Mouse (Mus musculus): Measurements from ENCODE around the gene 4930402H24Rik. TPM values are rescaled to one million over a fixed set of nuclear protein-coding genes. Genes with fewer than 3 reads are reported as not detected.

4930402H24Rik gene
- polyA plus RNA-seq, 1 experiment from 2014 or later = 13.3 TPM

DNA sequence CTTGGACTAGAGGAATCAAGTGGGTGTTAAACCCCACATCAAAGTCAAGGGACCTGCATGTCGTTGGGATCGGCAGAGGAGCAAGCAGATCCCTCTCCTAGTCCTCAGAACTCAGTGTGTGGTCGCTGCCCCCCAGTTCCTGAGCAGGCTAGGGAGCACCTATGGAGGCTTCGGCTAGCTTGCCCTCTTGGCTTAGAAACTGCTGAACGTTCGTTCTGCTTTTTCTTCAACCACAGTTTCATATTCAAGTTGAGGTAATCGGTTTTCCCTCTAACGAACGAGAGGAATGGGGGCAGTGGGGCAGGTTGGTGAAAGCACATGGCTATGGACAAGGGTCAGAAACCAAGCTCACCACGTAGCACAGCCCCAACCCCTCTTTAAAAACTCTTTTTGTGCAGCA, 199.1 kb downstream of the 4930402H24Rik start:
- Histone ChIP-seq H3K27me3 (replicated peaks) (no peaks in the 10 kb centered on the region), H3K4me1 (peaks cover 15% of the 10 kb centered on the region), H3K27ac (0 out of 2 replicates have a peak overlapping the region, but pooled peaks have one; percentile 32), H3K9me3 (replicated peaks) (no peaks in the 10 kb centered on the region), H3K36me3 (peaks cover 12% of the 10 kb centered on the region), H3K4me3 (no peak overlapping the region), H3K9ac (no peak overlapping the region), H3K4me2 (no peak overlapping the region)
- WGBS (ENCODE audit: insufficient replicate concordance) = 26% methylated on average over 10 of the region's 10 CpGs
- ATAC-seq = no peak

DNA sequence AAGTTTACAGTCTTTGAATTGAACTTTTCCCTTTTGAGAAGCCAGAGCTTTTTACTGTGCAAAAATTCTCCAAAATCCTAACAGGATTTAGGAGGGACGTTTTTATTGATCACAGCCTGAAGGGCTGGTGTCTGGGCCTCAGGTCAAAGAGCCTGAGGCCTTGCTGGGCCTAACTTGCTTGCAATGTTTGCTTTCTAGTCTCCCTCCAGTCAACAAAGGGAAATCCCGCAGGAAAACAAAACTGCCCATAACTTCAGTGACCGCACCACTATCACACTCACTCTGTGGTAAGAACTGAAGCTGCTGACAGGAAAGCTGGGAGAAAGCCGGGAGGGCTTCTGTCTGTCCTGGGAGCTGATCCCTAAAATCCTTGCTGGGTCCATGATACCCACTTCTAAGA, 199.6 kb downstream of the 4930402H24Rik start:
- no peak overlapping the region for H3K9ac ChIP-seq
- WGBS (ENCODE audit: insufficient replicate concordance) = 55% methylated on average over 4 of the region's 4 CpGs

DNA sequence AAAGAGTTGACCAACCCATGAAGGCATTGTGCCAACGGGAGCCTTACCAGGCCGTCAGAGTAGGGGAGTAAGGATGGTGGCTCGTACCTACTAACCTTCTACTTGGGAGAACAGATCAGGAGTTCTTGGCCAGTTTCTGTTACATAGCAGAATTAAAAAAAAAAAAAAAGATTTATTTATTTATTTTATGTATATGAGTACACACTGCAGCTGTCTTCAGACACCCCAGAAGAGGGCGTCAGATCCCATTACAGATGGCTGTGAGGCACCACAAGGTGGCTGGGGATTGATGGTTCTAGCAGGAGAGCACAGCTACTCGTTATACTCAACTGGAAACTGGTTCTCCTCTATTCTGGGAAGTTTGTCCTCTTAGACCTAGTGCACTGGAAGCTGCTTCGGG, 201.0 kb downstream of the 4930402H24Rik start:
- ATAC-seq = no peak
- Histone ChIP-seq H3K9ac (no peak overlapping the region), H3K4me1 (peaks cover 15% of the 10 kb centered on the region), H3K27ac (no peak overlapping the region), H3K27me3 (replicated peaks) (peaks cover 7% of the 10 kb centered on the region; the same call in 1 of the 2 replicates), H3K9me3 (replicated peaks) (no peaks in the 10 kb centered on the region), H3K4me3 (no peak overlapping the region), H3K36me3 (no peaks in the 10 kb centered on the region), H3K4me2 (no peak overlapping the region)
- WGBS (ENCODE audit: insufficient replicate concordance) = 57% methylated on average over 6 of the region's 6 CpGs

More for the DNA sequence above, 199.6 kb downstream of the 4930402H24Rik start:
- H3K4me1 ChIP-seq = peaks cover 15% of the 10 kb centered on the region
- no peak overlapping the region for H3K4me2 ChIP-seq
- H3K27ac ChIP-seq = 0 out of 2 replicates have a peak overlapping the region, but pooled peaks have one; percentile 32
- H3K4me3 ChIP-seq = no peak overlapping the region
- H3K9me3 ChIP-seq (replicated peaks) = no peaks in the 10 kb centered on the region
- peaks cover 8% of the 10 kb centered on the region; the same call in 1 of the 2 replicates for H3K36me3 ChIP-seq
- no peak for ATAC-seq
- no peaks in the 10 kb centered on the region for H3K27me3 ChIP-seq (replicated peaks)

DNA sequence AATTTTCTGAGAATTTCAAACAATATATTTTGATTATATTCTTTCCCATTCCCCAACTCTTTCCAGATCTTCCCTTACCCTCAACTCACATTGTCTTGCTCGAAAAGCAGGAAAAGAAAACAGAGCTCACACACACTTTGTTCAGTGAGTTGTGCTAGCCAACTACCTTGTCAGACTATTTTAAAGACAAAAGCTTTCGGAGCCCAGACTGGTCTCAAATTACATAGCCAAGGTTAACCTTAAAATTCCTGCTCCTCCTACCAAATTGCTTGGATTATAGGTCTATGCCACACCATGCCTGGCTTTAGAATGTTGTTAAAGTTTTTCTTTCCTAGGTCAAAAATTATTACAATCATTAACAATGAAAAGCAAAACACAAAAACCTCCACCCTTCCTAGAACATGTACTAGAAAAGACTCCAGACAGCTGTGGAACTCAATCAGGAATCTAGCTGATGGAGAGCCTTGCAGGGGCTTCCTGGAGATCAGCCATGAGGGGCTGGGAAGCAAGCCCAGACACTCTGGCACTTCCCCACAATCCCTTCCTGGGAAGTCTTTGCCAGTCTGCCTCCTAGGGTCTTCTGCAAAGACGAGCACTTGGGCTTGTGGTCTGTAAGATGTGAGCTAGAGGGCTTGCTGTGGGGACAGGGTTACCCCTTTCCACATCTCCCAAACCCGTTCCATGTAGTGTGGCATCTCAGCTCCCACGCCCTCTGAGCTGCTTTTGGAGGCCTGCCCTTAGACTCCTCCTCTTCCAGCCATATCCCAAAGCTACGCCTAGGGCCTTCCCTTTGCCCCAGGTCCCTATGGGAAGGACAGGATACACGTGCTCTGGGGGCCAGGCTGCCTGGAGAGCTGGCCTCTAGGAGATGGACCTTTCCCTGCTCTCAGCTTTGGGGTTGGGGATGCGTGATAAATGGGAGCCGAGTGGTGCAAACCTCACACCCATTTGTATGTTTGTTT, 201.9 kb downstream of the 4930402H24Rik start:
- H3K4me2 ChIP-seq = no peak overlapping the region
- H3K9me3 ChIP-seq (replicated peaks) = no peaks in the 10 kb centered on the region
- no peak overlapping the region for H3K27ac ChIP-seq
- H3K4me3 ChIP-seq = no peak overlapping the region
- peaks cover 15% of the 10 kb centered on the region for H3K27me3 ChIP-seq (replicated peaks)
- H3K9ac ChIP-seq = no peak overlapping the region
- peaks cover 15% of the 10 kb centered on the region for H3K4me1 ChIP-seq
- no peaks in the 10 kb centered on the region for H3K36me3 ChIP-seq
- WGBS (ENCODE audit: insufficient replicate concordance) = 53% methylated on average over 9 of the region's 9 CpGs
- no peak for ATAC-seq

DNA sequence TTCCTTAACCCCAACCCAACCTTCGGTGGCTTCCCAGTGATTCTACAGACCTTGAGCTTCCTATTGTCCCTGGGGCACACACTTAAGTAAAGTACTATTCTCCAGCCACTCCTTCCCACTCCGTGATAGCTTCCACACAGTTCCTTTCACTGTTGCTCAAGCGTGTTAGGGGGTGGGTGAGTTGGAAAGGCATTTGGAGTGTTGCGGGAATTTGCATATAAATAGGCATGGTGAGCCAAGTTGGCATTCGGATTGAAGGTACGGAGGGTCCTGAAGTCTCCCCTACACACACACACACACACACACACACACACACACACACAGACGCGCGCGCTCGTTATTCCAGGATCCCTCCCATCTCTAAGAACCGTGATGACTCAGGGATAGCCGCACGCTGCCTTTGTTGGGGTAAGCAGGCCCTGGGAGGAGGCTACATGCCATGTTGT, 208.4 kb downstream of the 4930402H24Rik start:
- Histone ChIP-seq H3K9ac (peak overlapping the region; percentile 49; the same call in 1 of the 2 replicates), H3K4me3 (peak overlapping the region; percentile 59), H3K36me3 (no peaks in the 10 kb centered on the region), H3K4me1 (peaks cover 18% of the 10 kb centered on the region), H3K9me3 (replicated peaks) (no peaks in the 10 kb centered on the region), H3K27me3 (replicated peaks) (peaks cover 70% of the 10 kb centered on the region), H3K4me2 (peak overlapping the region; percentile 90), H3K27ac (no peak overlapping the region)
- no peak for ATAC-seq
- WGBS (ENCODE audit: insufficient replicate concordance) = 9% methylated on average over 14 of the region's 14 CpGs

DNA sequence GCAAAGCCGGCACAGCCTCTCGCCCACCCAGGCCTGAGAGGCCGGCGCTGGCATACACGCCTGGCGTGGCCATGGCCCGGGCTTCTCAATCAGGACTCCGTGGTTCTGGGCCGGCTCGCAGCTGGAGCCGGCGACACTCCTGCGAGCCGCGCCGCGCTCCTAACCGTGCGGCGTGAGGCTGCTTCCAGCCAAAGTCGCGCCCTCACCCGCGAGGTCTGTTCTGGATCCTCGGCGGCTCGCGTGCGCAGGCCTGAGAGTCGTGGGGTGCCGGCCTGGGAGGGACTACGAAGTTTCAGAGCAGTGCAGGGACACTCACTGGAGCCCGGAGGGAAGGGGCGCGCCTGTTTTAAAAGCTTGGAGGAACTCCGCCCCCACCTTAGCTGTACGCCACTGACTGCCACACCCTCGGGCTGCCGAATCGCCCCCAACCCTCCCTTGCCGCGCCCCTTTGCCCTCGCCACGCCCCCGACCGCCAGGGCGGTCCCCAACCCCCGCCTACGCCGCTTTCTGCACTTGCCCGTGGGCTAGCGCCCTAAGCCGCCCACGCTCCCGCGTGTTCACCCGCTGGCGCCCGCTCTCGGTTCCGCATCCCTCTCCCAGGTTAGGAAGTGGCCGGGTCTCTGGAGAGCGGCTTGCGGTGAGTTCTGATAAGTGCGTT, 208.9 kb downstream of the 4930402H24Rik start, which contains the start of gene Slc4a11:
Slc4a11 (minus strand) TSS at position 367 of the 658 bp plus-strand sequence.
- Histone ChIP-seq H3K9ac (peak within 1 kb of the TSS; percentile 49), H3K9me3 (replicated peaks) (no peaks in the 10 kb centered on the region), H3K27me3 (replicated peaks) (peaks cover 70% of the 10 kb centered on the region), H3K4me2 (peak within 1 kb of the TSS; percentile 90), H3K36me3 (no peaks in the 10 kb centered on the region), H3K4me1 (peaks cover 18% of the 10 kb centered on the region), H3K4me3 (peak within 1 kb of the TSS; percentile 59), H3K27ac (no peak within 1 kb of the TSS)
- peak; percentile 69 for ATAC-seq
- WGBS (ENCODE audit: insufficient replicate concordance) = under 1% methylated on average over 64 of the region's 65 CpGs

DNA sequence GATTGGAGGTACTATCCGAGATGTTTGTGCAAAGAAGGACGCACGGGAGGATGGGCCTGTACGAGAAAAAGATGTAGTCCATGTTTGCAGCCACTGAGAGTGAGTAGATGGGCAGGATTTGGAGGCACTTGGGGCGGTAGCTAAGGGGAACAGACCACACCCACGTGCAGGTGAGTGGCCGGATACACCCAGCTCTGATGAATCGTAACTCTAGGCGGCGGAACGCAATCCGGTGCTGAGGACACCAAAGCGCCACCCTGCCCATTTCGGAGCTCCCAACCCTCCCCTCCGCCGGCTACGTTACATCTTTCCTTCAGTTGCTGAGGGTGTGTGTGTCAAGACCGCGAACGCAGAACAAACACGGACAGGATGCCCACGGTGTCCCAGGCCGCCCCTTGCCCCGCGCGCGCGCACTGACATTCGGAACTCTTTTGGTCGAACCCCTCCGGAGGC, 209.5 kb downstream of the 4930402H24Rik start:
- Histone ChIP-seq H3K27me3 (replicated peaks) (peaks cover 70% of the 10 kb centered on the region), H3K4me1 (peaks cover 18% of the 10 kb centered on the region), H3K9me3 (replicated peaks) (no peaks in the 10 kb centered on the region), H3K4me3 (peak overlapping the region; percentile 59), H3K4me2 (peak overlapping the region; percentile 90), H3K9ac (peak overlapping the region; percentile 24; the same call in 1 of the 2 replicates), H3K27ac (no peak overlapping the region), H3K36me3 (no peaks in the 10 kb centered on the region)
- ATAC-seq = 0 out of 2 replicates have a peak, but pooled peaks have one; percentile 1
- WGBS (ENCODE audit: insufficient replicate concordance) = 3% methylated on average over 31 of the region's 31 CpGs

DNA sequence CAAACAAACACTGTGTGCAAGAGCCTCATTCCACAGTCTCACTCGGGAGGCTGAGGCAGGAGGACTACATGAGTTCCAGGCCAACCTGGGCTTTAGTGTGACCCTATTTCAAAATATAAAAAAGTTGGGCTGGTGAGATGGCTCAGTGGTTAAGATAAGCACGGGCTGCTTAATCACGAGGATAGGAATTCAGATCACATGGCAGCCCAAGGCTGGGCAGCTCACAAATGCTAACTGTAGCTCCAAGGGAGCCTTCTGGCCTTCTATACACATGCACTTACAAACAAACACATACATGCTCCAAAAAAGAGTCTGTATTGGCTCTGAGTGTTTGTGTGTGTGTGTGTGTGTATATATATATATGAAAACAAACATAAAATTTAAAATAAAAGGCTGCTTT, 212.6 kb downstream of the 4930402H24Rik start:
- WGBS (ENCODE audit: insufficient replicate concordance) = 33% methylated on average over 3 of the region's 3 CpGs
- Histone ChIP-seq H3K27ac (no peak overlapping the region), H3K9ac (no peak overlapping the region), H3K9me3 (replicated peaks) (no peaks in the 10 kb centered on the region), H3K4me3 (no peak overlapping the region), H3K4me1 (peaks cover 18% of the 10 kb centered on the region), H3K36me3 (no peaks in the 10 kb centered on the region), H3K4me2 (no peak overlapping the region), H3K27me3 (replicated peaks) (peaks cover 48% of the 10 kb centered on the region)
- no peak for ATAC-seq

DNA sequence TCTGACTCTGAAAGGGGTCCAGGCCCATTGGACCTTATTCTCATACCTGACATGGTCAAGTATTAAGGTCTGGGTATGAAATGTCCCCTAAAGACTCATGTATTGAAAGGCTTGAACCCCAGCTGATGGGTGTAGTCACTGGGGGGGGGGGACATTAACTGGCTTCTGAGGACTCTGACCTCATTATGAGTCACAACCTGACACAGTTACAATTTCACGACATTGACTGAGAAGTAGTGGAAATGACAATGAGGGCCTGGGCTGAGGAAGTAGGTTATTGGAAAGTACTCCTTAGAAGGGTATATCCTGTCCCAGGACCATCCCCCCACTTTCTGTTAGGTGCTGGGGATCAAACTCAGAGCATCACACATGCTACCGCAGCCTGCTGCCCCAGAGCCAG, 217.2 kb downstream of the 4930402H24Rik start:
- Histone ChIP-seq H3K4me3 (no peak overlapping the region), H3K9me3 (replicated peaks) (no peaks in the 10 kb centered on the region), H3K27me3 (replicated peaks) (peaks cover 2% of the 10 kb centered on the region), H3K4me1 (no peaks in the 10 kb centered on the region), H3K4me2 (no peak overlapping the region), H3K36me3 (peaks cover 9% of the 10 kb centered on the region), H3K9ac (no peak overlapping the region), H3K27ac (no peak overlapping the region)
- WGBS (ENCODE audit: insufficient replicate concordance) = 55% methylated on average over 2 of the region's 2 CpGs
- ATAC-seq = no peak

DNA sequence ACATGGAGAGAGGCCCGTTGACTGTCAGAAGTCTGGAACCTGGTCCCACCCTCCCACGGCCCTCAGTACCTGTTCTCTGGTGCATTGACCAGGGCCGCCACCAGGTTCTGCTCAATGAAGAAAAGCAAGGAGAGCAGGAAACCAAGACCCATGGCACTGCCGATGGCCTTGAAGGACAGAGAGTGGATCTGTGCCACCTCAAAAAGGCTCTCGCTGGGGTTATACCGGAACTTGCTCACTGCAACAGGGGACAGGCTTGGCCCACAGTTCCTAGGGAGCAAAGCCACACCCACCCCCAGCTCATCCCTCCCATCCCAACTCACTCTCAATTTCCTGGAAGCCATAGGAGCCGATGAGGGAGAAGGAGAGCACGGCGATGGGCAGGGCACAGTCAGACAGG, 220.8 kb downstream of the 4930402H24Rik start:
- H3K36me3 ChIP-seq = peaks cover 44% of the 10 kb centered on the region
- WGBS (ENCODE audit: insufficient replicate concordance) = 81% methylated on average over 9 of the region's 9 CpGs
- ATAC-seq = no peak

DNA sequence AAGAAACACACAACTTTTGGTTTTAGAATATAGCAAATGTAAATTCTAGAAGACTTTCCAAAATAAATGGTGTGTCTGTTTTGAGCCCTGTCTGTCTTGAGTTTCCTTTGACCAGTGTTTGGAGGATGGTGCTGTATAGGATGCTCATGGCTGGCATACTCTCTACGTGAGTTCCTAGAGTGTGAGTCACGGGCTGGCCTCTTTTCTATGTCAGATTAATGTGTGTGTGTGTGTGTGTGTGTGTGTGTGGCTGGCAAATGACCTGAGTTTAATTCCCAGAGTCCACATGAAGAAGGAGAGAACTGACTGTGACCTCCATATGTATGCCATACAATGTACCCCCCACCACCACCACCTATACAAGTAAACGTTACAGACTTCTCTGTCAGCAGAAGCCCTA, 224.7 kb downstream of the 4930402H24Rik start:
- WGBS (ENCODE audit: insufficient replicate concordance) = 83% methylated on average over 3 of the region's 3 CpGs
- Histone ChIP-seq H3K9ac (no peak overlapping the region), H3K4me3 (no peak overlapping the region), H3K27me3 (replicated peaks) (no peaks in the 10 kb centered on the region), H3K9me3 (replicated peaks) (no peaks in the 10 kb centered on the region), H3K27ac (no peak overlapping the region), H3K36me3 (peaks cover 83% of the 10 kb centered on the region), H3K4me2 (no peak overlapping the region), H3K4me1 (no peaks in the 10 kb centered on the region)
- no peak for ATAC-seq

More for the DNA sequence above, 220.8 kb downstream of the 4930402H24Rik start:
- Histone ChIP-seq H3K4me2 (no peak overlapping the region), H3K27me3 (replicated peaks) (no peaks in the 10 kb centered on the region), H3K4me3 (no peak overlapping the region), H3K9me3 (replicated peaks) (no peaks in the 10 kb centered on the region), H3K4me1 (no peaks in the 10 kb centered on the region), H3K27ac (no peak overlapping the region), H3K9ac (no peak overlapping the region)

DNA sequence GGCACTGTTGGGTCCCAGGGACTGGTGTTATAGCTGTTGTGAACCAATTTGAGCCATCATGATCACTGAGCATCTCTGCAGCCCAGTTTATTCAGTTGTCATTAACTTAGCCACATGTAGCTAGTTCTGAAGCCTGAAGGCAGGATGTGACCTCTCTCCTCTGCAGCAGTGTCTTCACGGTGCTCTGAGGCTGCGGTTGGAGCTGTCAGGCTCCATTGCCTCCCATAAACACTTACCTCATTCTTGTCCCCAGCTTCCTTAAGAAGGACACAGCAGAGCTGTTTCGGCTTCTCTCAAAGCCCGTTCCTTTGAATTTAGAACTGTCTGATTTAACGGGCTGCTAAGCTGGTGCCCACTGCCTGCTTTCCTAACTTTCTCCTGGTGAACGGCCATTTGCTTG, 226.3 kb downstream of the 4930402H24Rik start:
- no peak for ATAC-seq
- Histone ChIP-seq H3K4me2 (no peak overlapping the region), H3K4me3 (no peak overlapping the region), H3K9ac (no peak overlapping the region), H3K4me1 (no peaks in the 10 kb centered on the region), H3K27ac (no peak overlapping the region), H3K36me3 (peaks cover 95% of the 10 kb centered on the region), H3K27me3 (replicated peaks) (no peaks in the 10 kb centered on the region), H3K9me3 (replicated peaks) (no peaks in the 10 kb centered on the region)
- 84% methylated on average over 6 of the region's 6 CpGs for WGBS (ENCODE audit: insufficient replicate concordance)
